Mouse (Mus musculus) heart, embryonic 15.5 days (tissue): Measurements from ENCODE around the gene Ear6. TPM values are rescaled to one million over a fixed set of nuclear protein-coding genes. Genes with fewer than 3 reads are reported as not detected.

Experiments
- ATAC-seq: fragments of 200-750 bp; cut with Nextera tagmentation; replicated peaks from 2 replicates; pipeline ENCODE4 v1.8.0; 2017; ENCODE audit warnings: low read depth, moderate TSS enrichment; ENCODE audit not compliant: insufficient number of reproducible peaks, insufficient read depth, low FRiP score
- H3K27ac ChIP-seq: fragments of 300-500 bp; sonication (generic); 2 replicates; pipeline ENCODE4 v1.5.1; 2015; ENCODE audit warnings: mild to moderate bottlenecking, inconsistent platforms
- H3K27me3 ChIP-seq: fragments of 300-500 bp; sonication (generic); 2 replicates; pipeline ENCODE4 v1.6.1; 2015; ENCODE audit warnings: inconsistent platforms
- H3K36me3 ChIP-seq: fragments of 300-500 bp; sonication (generic); 2 replicates; pipeline ENCODE4 v1.6.1; 2015; ENCODE audit warnings: mild to moderate bottlenecking, inconsistent platforms
- H3K4me1 ChIP-seq: fragments of 300-500 bp; sonication (generic); replicated peaks from 2 replicates; pipeline ENCODE4 v1.6.1; 2015; ENCODE audit warnings: inconsistent platforms
- H3K4me2 ChIP-seq: fragments of 300-500 bp; sonication (generic); 2 replicates; pipeline ENCODE4 v1.6.1; 2015; ENCODE audit warnings: inconsistent platforms, mild to moderate bottlenecking, moderate library complexity
- H3K4me3 ChIP-seq: fragments of 300-500 bp; sonication (generic); 2 replicates; pipeline ENCODE4 v1.5.1; 2015; ENCODE audit warnings: mild to moderate bottlenecking, inconsistent platforms
- H3K9ac ChIP-seq: fragments of 300-500 bp; sonication (generic); 2 replicates; pipeline ENCODE4 v1.6.1; 2015; ENCODE audit warnings: mild to moderate bottlenecking, inconsistent platforms
- H3K9me3 ChIP-seq: fragments of 300-500 bp; sonication (generic); replicated peaks from 2 replicates; pipeline ENCODE4 v1.6.1; 2016; ENCODE audit warnings: inconsistent platforms
- WGBS: fragments of 180-500 bp; shearing (Covaris S2); methylation state at CpG from one replicate; pipeline ENCODE4 v1.1.7; 2015; ENCODE audit warnings: mixed read lengths; 5-methylcytosine and 5-hydroxymethylcytosine counted together
- microRNA-seq: library from miRNA; unstranded; fragments of <30 nt; microRNA quantifications from one replicate; pipeline ENCODE4, GENCODE M21; 2016
- polyA plus RNA-seq: library from polyadenylated mRNA; unstranded; fragments of >200 nt; fragmentation: Nextera tagmentation; extraction: Ambion mirVana; gene quantifications from 2 replicates; pipeline ENCODE4 v1.2.1, GENCODE M21; 2015

Gene Ear6
- polyA plus RNA-seq, 1 experiment from 2014 or later: not detected

GRCm38 (mm10) chr14:51895071-51895470 lies 41.6 kb downstream of the Ear6 start:
- H3K4me3 ChIP-seq: no peak overlapping the region
- H3K4me1 ChIP-seq: peaks cover 12% of the 10 kb centered on the region
- no peak overlapping the region for H3K4me2 ChIP-seq
- no peak overlapping the region for H3K27ac ChIP-seq
- H3K36me3 ChIP-seq: peaks cover 18% of the 10 kb centered on the region
- 80% methylated on average over 14 of the region's 14 CpGs for WGBS
- H3K9ac ChIP-seq: no peak overlapping the region
- H3K27me3 ChIP-seq: no peaks in the 10 kb centered on the region
- no peaks in the 10 kb centered on the region for H3K9me3 ChIP-seq
- ATAC-seq: no peak

- 62% methylated on average over 6 of the region's 6 CpGs for WGBS
- Histone ChIP-seq H3K27me3 (no peaks in the 10 kb centered on the region), H3K4me1 (peaks cover 12% of the 10 kb centered on the region), H3K27ac (no peak overlapping the region), H3K9ac (no peak overlapping the region), H3K36me3 (peaks cover 9% of the 10 kb centered on the region), H3K4me2 (no peak overlapping the region), H3K9me3 (no peaks in the 10 kb centered on the region), H3K4me3 (no peak overlapping the region)
- no peak for ATAC-seq
Observed at GRCm38 (mm10) chr14:51896019-51896418, 42.5 kb downstream of the Ear6 start.

- H3K4me3 ChIP-seq: no peak overlapping the region
- peaks cover 3% of the 10 kb centered on the region; the same call in 1 of the 2 replicates for H3K36me3 ChIP-seq
- H3K4me1 ChIP-seq: peaks cover 12% of the 10 kb centered on the region
- H3K9ac ChIP-seq: no peak overlapping the region
- WGBS: 75% methylated on average over 8 of the region's 8 CpGs
- H3K9me3 ChIP-seq: no peaks in the 10 kb centered on the region
- no peaks in the 10 kb centered on the region for H3K27me3 ChIP-seq
- no peak for ATAC-seq
- no peak overlapping the region for H3K27ac ChIP-seq
- H3K4me2 ChIP-seq: no peak overlapping the region
Observed at GRCm38 (mm10) chr14:51896539-51897170, 43.2 kb downstream of the Ear6 start.

GRCm38 (mm10) chr14:51899351-51899750 lies 45.9 kb downstream of the Ear6 start:
- no peaks in the 10 kb centered on the region for H3K36me3 ChIP-seq
- no peaks in the 10 kb centered on the region for H3K9me3 ChIP-seq
- no peak overlapping the region for H3K4me3 ChIP-seq
- H3K4me1 ChIP-seq: peaks cover 11% of the 10 kb centered on the region
- no peak overlapping the region for H3K9ac ChIP-seq
- ATAC-seq: no peak
- no peaks in the 10 kb centered on the region for H3K27me3 ChIP-seq
- H3K4me2 ChIP-seq: no peak overlapping the region
- WGBS: 87% methylated on average over 1 of the region's 1 CpGs
- H3K27ac ChIP-seq: no peak overlapping the region

GRCm38 (mm10) chr14:51902806-51903710 lies 49.6 kb downstream of the Ear6 start:
- peak overlapping the region; percentile 34; the same call in 1 of the 2 replicates for H3K27ac ChIP-seq
- H3K4me3 ChIP-seq: no peak overlapping the region
- ATAC-seq: no peak
- no peaks in the 10 kb centered on the region for H3K27me3 ChIP-seq
- H3K9ac ChIP-seq: no peak overlapping the region
- H3K4me1 ChIP-seq: peaks cover 19% of the 10 kb centered on the region
- H3K9me3 ChIP-seq: no peaks in the 10 kb centered on the region
- no peak overlapping the region for H3K4me2 ChIP-seq
- peaks cover 29% of the 10 kb centered on the region for H3K36me3 ChIP-seq
- WGBS: 43% methylated on average over 9 of the region's 9 CpGs

GRCm38 (mm10) chr14:51903782-51904181 lies 50.3 kb downstream of the Ear6 start:
- no peak for ATAC-seq
- 86% methylated on average over 9 of the region's 9 CpGs for WGBS
- Histone ChIP-seq H3K27ac (no peak overlapping the region), H3K27me3 (no peaks in the 10 kb centered on the region), H3K9ac (no peak overlapping the region), H3K4me3 (no peak overlapping the region), H3K4me2 (no peak overlapping the region), H3K4me1 (peaks cover 19% of the 10 kb centered on the region), H3K36me3 (peaks cover 35% of the 10 kb centered on the region), H3K9me3 (no peaks in the 10 kb centered on the region)

Small RNAs within 50 kb of the gene (microRNA-seq; reads per million reads assigned to microRNA genes)
- gene Gm27375: not detected

Other genes starting within 250 kb of the Ear6 start
- not detected in 2 replicates for gene Gm17078, start 242.4 kb upstream of the Ear6 start, polyA plus RNA-seq
- gene Gm4181, start 218.0 kb upstream of the Ear6 start, polyA plus RNA-seq: not detected in 2 replicates
- gene Gm17079, start 158.2 kb upstream of the Ear6 start, polyA plus RNA-seq: not detected in 2 replicates
- not detected in 2 replicates for gene Gm5800, start 136.5 kb upstream of the Ear6 start, polyA plus RNA-seq
- not detected in 2 replicates for gene Ang4, start 80.1 kb upstream of the Ear6 start, polyA plus RNA-seq
- gene AY358078, start 53.7 kb upstream of the Ear6 start, polyA plus RNA-seq: not detected in 2 replicates
- 35.6 and 39.4 TPM in 2 replicates for gene Mettl17, start 31.1 kb downstream of the Ear6 start, polyA plus RNA-seq
- gene Slc39a2, start 39.2 kb downstream of the Ear6 start, polyA plus RNA-seq: 0.29 and 0.34 TPM in 2 replicates
- 330 and 367 TPM in 2 replicates for gene Ndrg2, start 60.5 kb downstream of the Ear6 start, polyA plus RNA-seq
- gene Tppp2, start 64.7 kb downstream of the Ear6 start, polyA plus RNA-seq: not detected in 2 replicates
- gene Rnase13, start 69.1 kb downstream of the Ear6 start, polyA plus RNA-seq: not detected in 2 replicates
- 51.8 and 69.2 TPM in 2 replicates for gene Arhgef40, start 131.0 kb downstream of the Ear6 start, polyA plus RNA-seq
- gene Tmem253, start 162.0 kb downstream of the Ear6 start, polyA plus RNA-seq: 0.60 and 0.68 TPM in 2 replicates
- gene Zfp219, start 167.0 kb downstream of the Ear6 start, polyA plus RNA-seq: 18.1 and 23.6 TPM in 2 replicates
- gene Olfr221, start 188.8 kb downstream of the Ear6 start, polyA plus RNA-seq: not detected in 2 replicates